Mouse (Mus musculus) olfactory bulb, adult 2 months (tissue): ENCODE data around the gene Brpf3. TPM values are rescaled to one million over a fixed set of nuclear protein-coding genes. Genes with fewer than 3 reads are reported as not detected.
"Not testable (repeated sequence)": the region's sequence is repeated elsewhere in the genome, so short reads cannot be mapped to it uniquely, and the experiment has no call there.

Experiments
- H3K27ac ChIP-seq: fragments of 200-500 bp; 2 replicates; pipeline ENCODE4 v1.5.1; 2012; ENCODE audit warnings: low read depth, low read length; ENCODE audit not compliant: insufficient read depth
- H3K4me1 ChIP-seq: fragments of 200-500 bp; 2 replicates; pipeline ENCODE4 v1.6.1; 2012; ENCODE audit warnings: low read length; ENCODE audit not compliant: control insufficient read depth, insufficient read depth
- H3K4me3 ChIP-seq: fragments of 200-500 bp; 2 replicates; pipeline ENCODE4 v1.5.1; 2012; ENCODE audit warnings: mild to moderate bottlenecking, low read depth, low read length, moderate library complexity; ENCODE audit not compliant: insufficient read depth
- CTCF ChIP-seq: fragments of 200-500 bp; IDR thresholded peaks from 2 replicates; pipeline ENCODE4 v1.5.1; 2012; ENCODE audit warnings: low read depth, mild to moderate bottlenecking, low read length, moderate library complexity; ENCODE audit not compliant: insufficient read depth
- POLR2A ChIP-seq: fragments of 200-500 bp; IDR thresholded peaks from 2 replicates; pipeline ENCODE4 v1.6.1; 2012; ENCODE audit warnings: mild to moderate bottlenecking, low read depth, low read length, moderate library complexity; ENCODE audit not compliant: insufficient read depth
- WGBS: fragments of 180-500 bp; shearing (Covaris S2); methylation state at CpG from one replicate; pipeline ENCODE4 v1.1.7; 2018; 5-methylcytosine and 5-hydroxymethylcytosine counted together
- polyA plus RNA-seq: library from polyadenylated mRNA; stranded (reverse); fragments of >200 nt; gene quantifications from 2 replicates; pipeline ENCODE4 v1.2.4, GENCODE M21; 2012; ENCODE audit warnings: low replicate concordance; ENCODE audit not compliant: missing spikeins, insufficient read depth, insufficient read length

The Brpf3 gene
- polyA plus RNA-seq, 1 experiment, result not detected

DNA sequence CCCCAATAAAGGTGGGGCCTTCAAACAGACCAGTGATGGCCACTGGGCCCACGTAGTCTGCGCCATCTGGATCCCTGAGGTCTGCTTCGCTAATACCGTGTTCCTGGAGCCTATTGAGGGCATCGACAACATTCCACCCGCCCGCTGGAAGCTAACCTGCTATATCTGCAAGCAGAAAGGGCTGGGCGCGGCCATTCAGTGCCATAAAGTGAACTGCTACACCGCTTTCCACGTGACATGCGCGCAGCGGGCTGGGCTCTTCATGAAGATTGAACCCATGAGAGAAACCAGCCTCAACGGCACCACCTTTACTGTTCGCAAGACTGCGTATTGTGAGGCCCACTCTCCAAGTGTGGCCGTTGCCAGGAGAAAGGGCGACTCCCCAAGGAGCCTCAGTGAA lies 5.9 kb downstream of the Brpf3 start:
- Histone ChIP-seq H3K27ac (no peak overlapping the region), H3K4me1 (peaks cover 9% of the 10 kb centered on the region), H3K4me3 (no peak overlapping the region)
- WGBS, result 97% methylated on average over 19 of the region's 19 CpGs
- no peak for TF ChIP-seq POLR2A
- TF ChIP-seq CTCF, result no peak

DNA sequence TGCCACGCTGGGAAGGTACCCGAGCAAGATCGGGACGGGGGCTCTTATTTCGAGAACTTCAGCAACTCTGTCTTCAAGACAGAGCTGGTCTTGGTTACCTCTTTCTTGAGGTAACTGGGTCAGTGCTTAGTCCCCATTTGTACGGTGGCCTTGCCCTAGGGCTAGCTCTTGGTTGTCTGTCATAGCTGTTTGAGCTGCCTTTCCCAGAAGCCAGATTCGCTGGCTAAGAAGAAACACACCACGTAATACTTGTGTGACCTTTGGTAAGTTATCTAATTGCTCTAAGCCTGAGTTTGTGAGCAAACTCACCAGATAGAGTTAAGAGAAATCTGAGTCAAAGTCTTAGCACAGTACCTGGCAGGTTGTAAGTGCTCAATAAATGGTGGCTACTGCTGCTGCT lies 7.8 kb downstream of the Brpf3 start:
- H3K4me1 ChIP-seq, result 0 out of 2 replicates have a peak, but pooled peaks cover 3% of the 10 kb centered on the region
- WGBS, result 98% methylated on average over 8 of the region's 8 CpGs
- H3K27ac ChIP-seq, result no peak overlapping the region
- H3K4me3 ChIP-seq, result no peak overlapping the region
- TF ChIP-seq POLR2A, result no peak
- TF ChIP-seq CTCF, result no peak

DNA sequence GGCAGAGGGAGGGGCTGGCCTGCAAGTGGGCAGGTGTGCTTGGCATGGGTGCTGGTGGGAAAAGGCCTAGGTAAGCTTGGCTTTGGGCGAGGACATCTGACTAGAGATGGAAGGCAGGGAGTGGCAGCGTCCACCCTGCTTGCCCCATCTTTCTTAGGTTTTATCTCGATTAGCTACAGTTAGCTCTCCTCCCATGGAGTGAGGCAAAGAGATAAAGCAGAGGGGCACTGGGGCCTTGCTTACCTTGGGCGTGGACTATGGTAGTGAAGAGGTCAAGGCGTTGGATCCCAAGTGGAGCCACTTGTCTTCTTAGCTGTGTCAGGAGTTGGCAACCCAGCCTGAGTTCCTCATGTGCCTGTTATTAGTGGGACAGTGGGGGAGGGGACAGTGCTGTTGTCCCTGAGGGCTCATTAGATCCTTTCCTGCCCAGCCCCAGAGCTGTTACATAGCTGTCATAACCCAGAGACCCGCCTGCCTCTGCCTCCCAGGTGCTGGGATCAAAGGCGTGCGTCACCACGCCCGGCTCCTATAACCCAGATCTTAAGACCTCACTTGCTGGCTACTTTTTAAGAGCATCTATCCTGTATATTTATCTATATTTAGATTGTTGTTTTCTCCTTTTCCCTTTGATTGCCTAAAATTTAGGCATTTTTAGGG lies 8.4 kb downstream of the Brpf3 start:
- H3K27ac ChIP-seq, result no peak overlapping the region
- 96% methylated on average over 10 of the region's 10 CpGs for WGBS
- TF ChIP-seq CTCF, result no peak
- TF ChIP-seq POLR2A, result no peak
- H3K4me3 ChIP-seq, result no peak overlapping the region
- H3K4me1 ChIP-seq, result 0 out of 2 replicates have a peak, but pooled peaks cover 3% of the 10 kb centered on the region

DNA sequence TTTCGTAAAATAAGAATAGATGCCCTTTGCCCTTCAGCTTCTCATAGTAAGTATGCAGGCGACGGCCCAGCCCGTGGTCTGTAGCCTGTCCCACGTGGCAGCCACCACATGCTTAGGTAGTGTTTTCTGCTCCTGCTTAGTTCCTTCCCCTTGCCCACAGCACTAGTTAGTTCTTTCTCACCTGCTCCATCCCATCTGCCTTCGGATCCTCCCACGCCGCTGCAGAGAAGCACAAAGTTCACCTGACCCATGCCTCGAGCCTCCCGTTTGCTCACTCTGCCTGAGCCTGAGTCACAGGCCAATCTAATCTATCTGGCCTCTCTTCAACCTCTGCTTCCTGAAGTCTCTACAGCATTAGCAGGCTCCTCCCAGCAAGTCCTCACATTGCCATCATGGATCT lies 11.5 kb downstream of the Brpf3 start:
- Histone ChIP-seq H3K4me1 (no peaks in the 10 kb centered on the region), H3K4me3 (no peak overlapping the region), H3K27ac (no peak overlapping the region)
- TF ChIP-seq POLR2A (no peak), CTCF (no peak)
- 97% methylated on average over 10 of the region's 10 CpGs for WGBS

DNA sequence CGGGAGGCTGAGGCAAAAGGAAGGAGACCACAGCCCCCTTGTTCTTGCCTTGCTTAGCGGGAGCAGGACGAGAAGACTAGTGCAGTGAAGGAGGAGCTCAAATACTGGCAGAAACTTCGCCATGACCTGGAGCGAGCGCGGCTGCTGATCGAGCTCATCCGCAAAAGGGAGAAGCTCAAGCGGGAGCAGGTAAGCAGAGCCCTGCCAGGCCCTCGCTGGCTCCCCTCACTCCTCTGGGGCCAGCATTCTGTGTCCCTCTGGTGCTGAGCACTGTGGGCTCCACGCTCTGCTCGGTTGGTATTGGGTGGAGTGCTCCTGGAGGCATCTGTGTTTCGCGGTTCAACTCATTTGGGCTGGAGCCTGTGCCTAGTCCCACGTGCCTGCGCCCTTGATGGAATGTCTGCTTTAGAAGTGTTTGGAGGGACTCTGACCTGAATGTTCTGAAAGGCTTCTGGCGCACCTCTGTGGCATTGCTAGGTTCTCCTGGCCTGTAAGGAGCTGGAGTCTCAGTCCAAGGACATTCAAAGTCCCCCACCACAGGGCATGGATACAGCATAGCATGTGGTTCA lies 13.7 kb downstream of the Brpf3 start:
- H3K27ac ChIP-seq, result no peak overlapping the region
- TF ChIP-seq POLR2A, result no peak
- no peak for TF ChIP-seq CTCF
- H3K4me1 ChIP-seq, result no peaks in the 10 kb centered on the region
- H3K4me3 ChIP-seq, result no peak overlapping the region
- WGBS, result 89% methylated on average over 18 of the region's 18 CpGs

DNA sequence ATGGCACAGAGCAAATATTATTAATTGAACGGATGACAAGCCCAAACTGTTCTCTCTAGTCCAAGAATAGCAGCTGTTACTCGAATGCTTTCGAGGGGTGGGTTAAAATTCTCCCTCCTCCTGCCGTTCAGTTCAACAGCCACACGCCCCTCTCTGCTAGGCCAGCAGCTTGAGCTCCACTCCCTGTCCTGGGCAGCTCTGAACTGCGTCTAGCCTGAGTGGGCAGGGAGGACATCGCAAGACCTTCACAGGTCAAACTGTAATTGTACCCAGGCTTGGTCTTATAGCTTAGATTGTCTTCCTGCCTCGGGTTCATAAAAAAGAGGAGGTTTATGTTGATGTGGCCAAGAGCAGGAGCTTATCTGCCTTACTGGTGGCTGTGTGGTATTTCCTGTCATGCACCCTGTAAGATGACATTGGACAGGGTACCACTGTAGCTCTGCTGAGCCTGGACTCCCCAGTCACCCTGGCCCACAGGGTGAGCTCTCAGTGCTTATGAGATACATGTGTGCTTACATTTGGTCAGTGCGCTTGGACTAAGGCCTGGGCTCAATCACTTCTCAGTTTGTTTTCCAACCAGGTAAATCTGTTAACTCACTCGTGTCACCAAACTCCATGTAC lies 14.6 kb downstream of the Brpf3 start:
- Histone ChIP-seq H3K4me3 (no peak overlapping the region), H3K4me1 (no peaks in the 10 kb centered on the region), H3K27ac (no peak overlapping the region)
- no peak for TF ChIP-seq CTCF
- TF ChIP-seq POLR2A, result no peak
- WGBS, result 75% methylated on average over 10 of the region's 10 CpGs

DNA sequence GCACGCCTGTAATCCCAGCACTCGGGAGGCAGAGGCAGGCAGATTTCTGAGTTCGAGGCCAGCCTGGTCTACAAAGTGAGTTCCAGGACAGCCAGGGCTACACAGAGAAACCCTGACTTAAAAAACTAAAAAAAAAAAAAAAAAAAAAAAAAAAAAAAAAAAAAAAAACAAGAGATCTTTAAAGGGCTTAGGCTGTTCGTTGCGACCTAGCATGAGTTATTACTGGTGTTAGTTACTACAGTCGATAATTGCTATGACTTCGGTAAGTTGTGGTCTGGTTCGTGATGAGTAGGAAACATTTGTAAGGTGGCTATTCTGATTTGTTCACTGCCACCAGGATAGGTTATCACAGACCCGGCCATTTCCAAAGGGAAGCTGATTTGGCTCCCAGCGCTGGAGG lies 15.4 kb downstream of the Brpf3 start:
- not testable (repeated sequence) for H3K4me3 ChIP-seq, H3K4me1 ChIP-seq, H3K27ac ChIP-seq
- 95% methylated on average over 10 of the region's 10 CpGs for WGBS

DNA sequence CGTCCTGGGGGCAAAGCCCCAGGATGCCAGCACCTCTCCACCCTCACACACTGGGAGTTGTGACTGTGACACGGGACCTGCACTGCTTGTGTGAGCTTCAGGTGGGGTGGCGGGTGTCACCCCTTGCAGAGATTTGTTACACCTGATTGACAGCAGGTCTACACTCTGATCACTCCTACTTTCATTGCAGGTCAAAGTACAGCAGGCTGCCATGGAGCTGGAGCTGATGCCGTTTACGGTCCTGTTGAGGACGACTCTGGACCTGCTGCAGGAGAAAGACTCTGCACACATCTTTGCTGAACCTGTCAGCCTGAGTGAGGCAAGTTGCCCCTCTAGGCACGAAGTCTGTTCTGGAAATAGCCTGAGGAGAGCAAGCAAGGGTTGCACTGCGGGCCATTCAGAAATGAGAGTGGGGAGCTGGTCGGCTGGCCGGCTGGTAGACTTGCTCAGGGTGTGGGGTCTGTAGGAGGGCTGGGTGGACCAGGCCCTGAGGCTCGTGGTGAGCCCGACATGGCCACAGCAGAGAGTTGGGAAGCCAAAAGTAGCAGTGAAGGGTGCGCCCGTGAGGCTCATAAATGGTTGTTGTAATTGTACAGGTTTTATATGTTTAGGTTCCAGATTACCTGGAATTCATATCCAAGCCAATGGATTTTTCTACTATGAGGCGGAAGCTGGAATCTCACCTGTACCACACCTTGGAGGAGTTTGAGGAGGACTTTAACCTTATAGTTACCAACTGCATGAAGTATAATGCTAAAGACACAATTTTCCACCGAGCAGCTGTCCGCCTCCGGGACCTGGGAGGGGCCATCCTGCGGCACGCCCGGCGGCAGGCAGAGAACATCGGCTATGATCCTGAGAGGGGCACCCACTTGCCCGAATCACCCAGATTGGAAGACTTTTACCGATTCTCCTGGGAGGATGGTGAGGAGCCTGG lies 16.3 kb downstream of the Brpf3 start:
- 95% methylated on average over 25 of the region's 25 CpGs for WGBS

More for the DNA sequence above, 16.3 kb downstream of the Brpf3 start:
- Histone ChIP-seq H3K4me3 (no peak overlapping the region), H3K27ac (no peak overlapping the region), H3K4me1 (no peaks in the 10 kb centered on the region)
- no peak for TF ChIP-seq CTCF
- no peak for TF ChIP-seq POLR2A
